Mouse (Mus musculus): ENCODE results near the gene Olfr65. TPM values are rescaled to one million over a fixed set of nuclear protein-coding genes. Genes with fewer than 3 reads are reported as not detected.

Olfr65 gene
- total and polyA plus RNA-seq, 3 experiments = not detected

- no peaks in the 10 kb centered on the region for H3K79me2 ChIP-seq (replicated peaks; ENCODE audit: control insufficient read depth, extremely low read depth, insufficient read depth, poor library complexity, severe bottlenecking)
- no peak overlapping the region; the same call in 1 of the 2 replicates for H3K4me2 ChIP-seq (ENCODE audit: insufficient read depth, low read depth, poor library complexity, severe bottlenecking)
- in situ Hi-C loops (cut with MboI; ENCODE audit: low pct_ligation_motif_present, low pct_unique_long_range_greater_than_20kb, low sequenced_read_pairs) = no loop called here
- H3K4me3 ChIP-seq (replicated peaks in 1 of 3; ENCODE audit: low read depth in 2 of 3, low read length in 2 of 3, poor library complexity in 1 of 3) = no peak overlapping the region
- H3K36me3 ChIP-seq (replicated peaks in 1 of 2; ENCODE audit: control insufficient read depth in 1 of 2, insufficient read depth in 1 of 2, low read length in 1 of 2) = no peaks in the 10 kb centered on the region
- dilution Hi-C loops (cut with MboI; ENCODE audit: extremely low pct_ligation_motif_present, extremely low pct_unique_long_range_greater_than_20kb, low sequenced_read_pairs) = no loop called here
- 0 out of 2 replicates have a peak, but pooled peaks have one; percentile 57 for TF ChIP-seq MAZ (IDR thresholded peaks at IDR 0.05; ENCODE audit: low read depth, low read length)
- TF ChIP-seq UBTF (IDR thresholded peaks at IDR 0.05; ENCODE audit: low read depth, low read length) = no peak
- TF ChIP-seq GABPA (IDR thresholded peaks at IDR 0.05; ENCODE audit: insufficient replicate concordance, low read depth, low read length) = peak; percentile 71
- no peak for TF ChIP-seq ZNF384 (IDR thresholded peaks at IDR 0.05; ENCODE audit: low read depth, low read length)
- no peak for TF ChIP-seq ZMIZ1 (IDR thresholded peaks at IDR 0.05; ENCODE audit: low read depth, low read length)
- TF ChIP-seq RAD21 (IDR thresholded peaks at IDR 0.05; ENCODE audit: low read depth, low read length) = no peak
- TF ChIP-seq JUN (IDR thresholded peaks at IDR 0.05; ENCODE audit: insufficient read depth, low read depth, low read length) = peak; percentile 60
- TF ChIP-seq BHLHE40 (IDR thresholded peaks at IDR 0.05; ENCODE audit: low read depth, low read length) = 0 out of 2 replicates have a peak, but pooled peaks have one; percentile 17
- peak; percentile 40; the same call in 1 of the 2 replicates for TF ChIP-seq MEF2A (IDR thresholded peaks at IDR 0.05; ENCODE audit: borderline replicate concordance, low read depth, low read length)
- peak; percentile 82 for TF ChIP-seq MXI1 (IDR thresholded peaks at IDR 0.05; ENCODE audit: low read depth, low read length)
- TF ChIP-seq MAX (IDR thresholded peaks at IDR 0.05; ENCODE audit: low read length) = peak; percentile 75; the same call in 1 of the 2 replicates
- no peak for TF ChIP-seq SMC3 (IDR thresholded peaks at IDR 0.05; ENCODE audit: low read depth, low read length)
- TF ChIP-seq SIN3A (IDR thresholded peaks at IDR 0.05; ENCODE audit: low read length) = peak; percentile 94
- peak; percentile 72 for TF ChIP-seq EP300 (IDR thresholded peaks at IDR 0.05; ENCODE audit: low read length)
- 0 out of 2 replicates have a peak, but pooled peaks have one; percentile 46 for TF ChIP-seq E2F4 (IDR thresholded peaks at IDR 0.05; ENCODE audit: insufficient replicate concordance, low read depth, low read length)
- TF ChIP-seq POLR2A (IDR thresholded peaks at IDR 0.05; ENCODE audit: low read depth, low read length) = no peak
- TF ChIP-seq NRF1 (IDR thresholded peaks at IDR 0.05; ENCODE audit: low read depth, low read length) = peak; percentile 42; the same call in 1 of the 2 replicates
- peak; percentile 71 for TF ChIP-seq TCF12 (IDR thresholded peaks at IDR 0.05; ENCODE audit: low read depth, low read length)
- peak; percentile 76 for TF ChIP-seq JUND (conservative IDR thresholded peaks at IDR 0.05; ENCODE audit: low read depth, low read length)
- peak; percentile 92 for TF ChIP-seq ETS1 (conservative IDR thresholded peaks at IDR 0.05; ENCODE audit: low read depth, low read length)
- TF ChIP-seq MYC (IDR thresholded peaks at IDR 0.05; ENCODE audit: low read depth, low read length) = peak; percentile 37; the same call in 1 of the 2 replicates
- TF ChIP-seq HCFC1 (IDR thresholded peaks at IDR 0.05; ENCODE audit: low read depth, low read length) = no peak
- TF ChIP-seq USF2 (conservative IDR thresholded peaks at IDR 0.05; ENCODE audit: low read depth, low read length) = no peak
- TF ChIP-seq MAFK (IDR thresholded peaks at IDR 0.05; ENCODE audit: insufficient replicate concordance, low read length) = peak; percentile 100
- TF ChIP-seq ELF1 (IDR thresholded peaks at IDR 0.05; ENCODE audit: low read depth, low read length) = 0 out of 2 replicates have a peak, but pooled peaks have one; percentile 23
- peak; percentile 99 for DNase-seq (ENCODE audit: extremely low read depth)
- H3K4me1 ChIP-seq (ENCODE audit: control insufficient read depth in 1 of 2, insufficient read depth in 2 of 2) = peaks cover 8 to 33% of the 10 kb centered on the region in 2 experiments; a peak in 3 of 4 replicates
- no peaks in the 10 kb centered on the region for H3K9me3 ChIP-seq (replicated peaks; ENCODE audit: low read length)
- H3K27me3 ChIP-seq (replicated peaks) = no peaks in the 10 kb centered on the region
- H3K27ac ChIP-seq (ENCODE audit: insufficient read depth, low read depth) = no peak overlapping the region
- no peak overlapping the region for H3K9ac ChIP-seq (ENCODE audit: insufficient read depth, low read depth)
Observed at GRCm38 (mm10) chr7:103860855-103861254, 42.4 kb upstream of the Olfr65 start.

Measured in CH12.LX (cell line).